Mouse (Mus musculus) embryonic fibroblast, embryonic 13.5 days (primary cell): Measurements from ENCODE around the gene Rnpep. TPM values are rescaled to one million over a fixed set of nuclear protein-coding genes. Genes with fewer than 3 reads are reported as not detected.
"Not testable (repeated sequence)": the region's sequence is repeated elsewhere in the genome, so short reads cannot be mapped to it uniquely, and the experiment has no call there.

Experiments
- H3K27ac ChIP-seq: 2 replicates; pipeline ENCODE4 v1.5.1; 2012; ENCODE audit warnings: low read length, control low read depth, inconsistent platforms; ENCODE audit not compliant: insufficient read depth
- H3K4me1 ChIP-seq: 2 replicates; pipeline ENCODE4 v1.6.1; 2011; ENCODE audit warnings: low read length; ENCODE audit not compliant: control insufficient read depth, insufficient read depth
- H3K4me3 ChIP-seq: 2 replicates; pipeline ENCODE4 v1.5.1; 2011; ENCODE audit warnings: mild to moderate bottlenecking, control low read depth, low read length; ENCODE audit not compliant: insufficient read depth
- CTCF ChIP-seq: IDR thresholded peaks from 2 replicates; pipeline ENCODE4 v1.5.1; 2011; ENCODE audit warnings: mild to moderate bottlenecking, control low read depth, low read length, moderate library complexity, borderline replicate concordance; ENCODE audit not compliant: insufficient read depth
- POLR2A ChIP-seq: IDR thresholded peaks from 2 replicates; pipeline ENCODE4 v1.6.1; 2011; ENCODE audit warnings: low read depth, mild to moderate bottlenecking, control low read depth, low read length, moderate library complexity
- polyA plus RNA-seq: library from polyadenylated mRNA; stranded (reverse); fragments of >200 nt; gene quantifications from 2 replicates; pipeline ENCODE4 v1.2.4, GENCODE M21; 2011; ENCODE audit warnings: low read depth; ENCODE audit not compliant: missing spikeins, insufficient read length

Gene Rnpep
- polyA plus RNA-seq, 1 experiment, result 49.3 TPM

GRCm38 (mm10) chr1:135260931-135261330 lies 23.0 kb downstream of the Rnpep start:
- Histone ChIP-seq H3K4me1 (no peaks in the 10 kb centered on the region), H3K4me3 (no peak overlapping the region), H3K27ac (no peak overlapping the region)
- no peak for TF ChIP-seq POLR2A
- no peak for TF ChIP-seq CTCF

- TF ChIP-seq POLR2A (no peak), CTCF (peak; percentile 65; the same call in 1 of the 2 replicates)
- Histone ChIP-seq H3K4me3 (no peak overlapping the region), H3K4me1 (no peaks in the 10 kb centered on the region), H3K27ac (no peak overlapping the region)
Observed at GRCm38 (mm10) chr1:135259128-135259436, 24.8 kb downstream of the Rnpep start.

- H3K4me3 ChIP-seq, result no peak within 1 kb of the TSS
- H3K4me1 ChIP-seq, result no peaks in the 10 kb centered on the region
- no peak for TF ChIP-seq POLR2A
- no peak for TF ChIP-seq CTCF
- H3K27ac ChIP-seq, result no peak within 1 kb of the TSS
Observed at GRCm38 (mm10) chr1:135258380-135259127, 25.3 kb downstream of the Rnpep start, which contains the start of gene Elf3. Gene Elf3 (minus strand): TSS chr1:135258568.

DNA sequence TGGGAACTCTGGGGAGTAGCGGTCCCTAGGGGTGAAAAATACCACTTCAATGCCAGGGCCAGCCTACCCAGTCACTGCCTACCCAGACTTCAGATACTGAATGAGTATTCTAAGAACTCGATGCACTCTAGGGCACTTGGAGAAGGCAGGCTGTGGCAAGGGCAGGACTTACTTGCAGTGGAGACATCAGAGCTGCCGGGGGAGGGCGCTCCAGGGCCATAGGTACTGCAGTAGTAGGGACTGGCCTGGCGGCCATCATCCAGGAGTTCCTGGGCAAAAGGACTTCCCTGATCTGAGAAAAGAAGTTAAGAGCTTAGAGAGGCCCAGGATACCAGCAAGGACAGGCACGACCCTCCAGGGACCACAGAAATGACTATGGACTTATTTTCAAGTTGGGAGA lies 27.6 kb downstream of the Rnpep start:
- Histone ChIP-seq H3K4me3 (no peak overlapping the region), H3K27ac (no peak overlapping the region), H3K4me1 (no peaks in the 10 kb centered on the region)
- TF ChIP-seq POLR2A, result no peak
- TF ChIP-seq CTCF, result no peak

DNA sequence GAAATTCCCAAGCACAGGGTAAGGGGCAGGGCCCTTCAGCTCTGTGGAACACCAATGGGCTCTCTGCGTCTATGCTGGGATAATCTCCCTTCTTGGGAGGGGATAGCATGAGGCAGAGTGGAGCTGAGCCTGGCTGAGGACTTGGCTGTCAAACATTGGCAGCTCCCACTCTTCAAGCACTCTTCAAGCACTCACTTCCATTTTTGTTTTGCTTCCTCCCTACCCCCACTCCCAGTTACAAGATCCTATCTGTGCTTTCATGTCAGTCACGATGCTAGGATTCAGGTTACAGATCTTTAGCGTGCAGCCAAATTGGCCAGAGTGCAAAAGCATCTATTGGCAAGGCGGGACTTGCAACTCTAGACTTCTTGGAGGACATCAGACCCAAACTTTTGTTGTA lies 31.0 kb downstream of the Rnpep start:
- TF ChIP-seq POLR2A (no peak), CTCF (no peak)
- no peak overlapping the region for H3K27ac ChIP-seq
- no peak overlapping the region for H3K4me3 ChIP-seq
- no peaks in the 10 kb centered on the region for H3K4me1 ChIP-seq

- no peak overlapping the region for H3K27ac ChIP-seq
- no peaks in the 10 kb centered on the region for H3K4me1 ChIP-seq
- no peak overlapping the region for H3K4me3 ChIP-seq
- TF ChIP-seq POLR2A (no peak), CTCF (no peak)
Observed at GRCm38 (mm10) chr1:135251405-135251804, 32.5 kb downstream of the Rnpep start.

DNA sequence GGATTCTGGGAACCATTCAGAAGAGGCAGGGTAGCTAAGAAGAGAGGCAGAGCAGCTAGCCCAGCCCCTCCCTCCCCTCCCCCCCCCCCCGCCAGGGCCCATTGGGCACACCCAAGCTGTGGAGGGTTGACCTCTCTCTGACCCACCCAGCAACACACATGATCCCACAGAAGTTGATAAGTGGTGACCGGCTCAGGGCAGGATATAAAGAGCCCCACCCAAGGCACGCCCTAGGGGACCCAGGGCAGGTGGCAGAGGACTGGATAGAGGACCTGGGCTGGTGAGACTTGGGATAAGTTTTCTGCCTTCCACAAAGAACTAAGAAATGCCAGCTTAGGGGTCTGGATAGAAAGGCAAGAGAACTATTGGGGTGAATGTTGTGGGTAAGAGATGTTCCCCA lies 33.2 kb downstream of the Rnpep start:
- TF ChIP-seq CTCF, result no peak
- no peak for TF ChIP-seq POLR2A
- H3K4me3 ChIP-seq, result no peak overlapping the region
- no peaks in the 10 kb centered on the region for H3K4me1 ChIP-seq
- H3K27ac ChIP-seq, result no peak overlapping the region

DNA sequence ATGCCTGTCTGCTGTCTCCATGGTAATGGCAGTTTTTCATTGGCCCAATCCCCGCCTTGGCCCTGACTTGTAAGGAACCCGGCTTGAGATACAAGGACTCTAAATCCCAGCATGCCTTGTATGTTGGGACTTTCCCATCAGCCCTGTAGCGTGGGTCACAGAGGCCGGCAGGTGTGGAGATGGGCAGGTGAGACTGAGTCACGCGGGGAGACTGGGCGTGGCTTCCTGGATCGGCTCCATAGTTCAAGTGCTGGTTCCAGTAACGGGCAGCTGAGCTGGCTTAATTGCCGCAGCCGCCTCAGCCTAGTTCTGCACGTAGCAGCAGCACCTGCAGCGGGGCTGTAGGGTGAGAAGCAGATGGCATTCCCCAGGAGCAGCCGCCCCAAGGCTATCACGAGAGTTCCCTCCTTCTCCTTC lies 35.4 kb downstream of the Rnpep start:
- Histone ChIP-seq H3K4me1 (no peaks in the 10 kb centered on the region), H3K27ac (no peak overlapping the region), H3K4me3 (no peak overlapping the region)
- TF ChIP-seq CTCF, result no peak
- TF ChIP-seq POLR2A, result no peak

DNA sequence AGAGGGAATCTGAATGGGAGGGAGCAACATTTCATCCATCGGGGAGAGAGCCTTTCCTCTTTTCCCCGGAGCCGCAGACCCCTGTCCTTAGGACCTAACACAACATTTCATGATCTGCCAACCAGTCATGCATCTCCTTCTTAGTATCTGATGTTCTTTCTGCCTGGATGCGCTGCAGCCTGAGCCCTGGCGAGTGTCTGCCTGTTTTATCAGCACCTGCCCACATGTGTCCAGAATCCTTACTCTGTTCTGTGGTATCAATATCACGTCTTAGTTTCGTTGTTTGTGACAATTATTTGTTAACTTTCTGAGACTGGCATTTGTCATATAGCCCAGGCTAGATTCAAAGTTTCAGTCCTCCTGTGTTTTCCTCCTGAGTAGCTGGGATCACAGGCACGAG lies 39.9 kb downstream of the Rnpep start:
- Histone ChIP-seq H3K4me3 (no peak overlapping the region), H3K4me1 (no peaks in the 10 kb centered on the region), H3K27ac (no peak overlapping the region)
- TF ChIP-seq POLR2A (no peak), CTCF (no peak)

- H3K4me3 ChIP-seq, H3K27ac ChIP-seq, H3K4me1 ChIP-seq: not testable (repeated sequence)
Observed at GRCm38 (mm10) chr1:135240206-135240605, 43.7 kb downstream of the Rnpep start.
